Mouse (Mus musculus) embryonic fibroblast, embryonic 13.5 days (primary cell): Measurements from ENCODE around the gene 6430571L13Rik. TPM values are rescaled to one million over a fixed set of nuclear protein-coding genes. Genes with fewer than 3 reads are reported as not detected.

Experiments
- H3K27ac ChIP-seq: 2 replicates; pipeline ENCODE4 v1.5.1; 2012; ENCODE audit warnings: low read length, control low read depth, inconsistent platforms; ENCODE audit not compliant: insufficient read depth
- H3K4me1 ChIP-seq: 2 replicates; pipeline ENCODE4 v1.6.1; 2011; ENCODE audit warnings: low read length; ENCODE audit not compliant: control insufficient read depth, insufficient read depth
- H3K4me3 ChIP-seq: 2 replicates; pipeline ENCODE4 v1.5.1; 2011; ENCODE audit warnings: mild to moderate bottlenecking, control low read depth, low read length; ENCODE audit not compliant: insufficient read depth
- CTCF ChIP-seq: IDR thresholded peaks from 2 replicates; pipeline ENCODE4 v1.5.1; 2011; ENCODE audit warnings: mild to moderate bottlenecking, control low read depth, low read length, moderate library complexity, borderline replicate concordance; ENCODE audit not compliant: insufficient read depth
- POLR2A ChIP-seq: IDR thresholded peaks from 2 replicates; pipeline ENCODE4 v1.6.1; 2011; ENCODE audit warnings: low read depth, mild to moderate bottlenecking, control low read depth, low read length, moderate library complexity
- polyA plus RNA-seq: library from polyadenylated mRNA; stranded (reverse); fragments of >200 nt; gene quantifications from 2 replicates; pipeline ENCODE4 v1.2.4, GENCODE M21; 2011; ENCODE audit warnings: low read depth; ENCODE audit not compliant: missing spikeins, insufficient read length

Gene 6430571L13Rik
- polyA plus RNA-seq: not detected in 2 replicates

- H3K4me1 ChIP-seq: no peaks in the 10 kb centered on the region
- TF ChIP-seq POLR2A (0 out of 2 replicates have a peak, but pooled peaks have one; percentile 31), CTCF (no peak)
- no peak within 1 kb of the TSS for H3K27ac ChIP-seq
- H3K4me3 ChIP-seq: peak within 1 kb of the TSS; percentile 56
Observed at GRCm38 (mm10) chr9:107340267-107340859, at the start of gene 6430571L13Rik. 6430571L13Rik (plus strand) TSS chr9:107340602.

DNA sequence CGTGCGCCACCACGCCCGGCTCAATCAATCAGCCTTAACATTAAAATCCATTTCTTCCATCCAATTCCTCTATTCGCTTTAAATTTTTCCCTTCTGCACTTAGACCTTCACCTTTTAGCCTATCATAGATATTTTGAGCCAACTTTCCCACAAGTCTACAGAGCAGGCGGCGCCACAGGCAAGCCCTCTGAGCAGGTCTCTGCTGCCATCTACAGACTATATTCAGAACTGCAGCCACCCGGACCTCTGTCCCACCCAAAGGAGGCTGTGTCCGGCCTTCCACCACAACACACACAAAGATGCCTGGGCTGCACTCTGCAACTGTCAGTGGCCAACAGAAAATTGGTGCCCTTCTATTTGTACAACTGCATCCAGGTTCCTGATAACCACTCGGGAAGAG lies 49.5 kb upstream of the 6430571L13Rik start:
- no peak for TF ChIP-seq POLR2A
- TF ChIP-seq CTCF: peak; percentile 76
- Histone ChIP-seq H3K27ac (no peak overlapping the region), H3K4me3 (no peak overlapping the region), H3K4me1 (0 out of 2 replicates have a peak, but pooled peaks cover 2% of the 10 kb centered on the region)

DNA sequence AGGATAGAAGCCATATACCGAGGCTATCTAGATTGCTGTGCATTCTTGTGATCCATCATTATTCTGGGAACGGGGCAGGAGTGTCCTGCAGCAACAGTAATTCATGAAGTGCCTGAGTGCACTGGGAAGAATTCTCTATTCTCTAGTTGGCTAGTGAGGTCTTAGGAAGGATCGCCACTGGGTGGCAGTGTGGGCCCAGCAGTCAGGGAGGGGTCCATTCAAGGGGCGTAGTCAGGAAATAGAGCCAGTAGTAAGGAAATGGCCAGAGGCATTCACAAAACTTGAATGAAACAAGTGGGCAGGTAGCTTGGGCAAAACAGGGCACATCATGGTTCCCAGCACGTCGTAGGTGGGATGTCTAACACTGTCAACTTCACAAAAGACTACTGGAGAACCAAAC lies 46.2 kb upstream of the 6430571L13Rik start:
- Histone ChIP-seq H3K4me1 (peaks cover 2% of the 10 kb centered on the region; the same call in 1 of the 2 replicates), H3K27ac (no peak overlapping the region), H3K4me3 (no peak overlapping the region)
- TF ChIP-seq CTCF: peak; percentile 82
- no peak for TF ChIP-seq POLR2A

DNA sequence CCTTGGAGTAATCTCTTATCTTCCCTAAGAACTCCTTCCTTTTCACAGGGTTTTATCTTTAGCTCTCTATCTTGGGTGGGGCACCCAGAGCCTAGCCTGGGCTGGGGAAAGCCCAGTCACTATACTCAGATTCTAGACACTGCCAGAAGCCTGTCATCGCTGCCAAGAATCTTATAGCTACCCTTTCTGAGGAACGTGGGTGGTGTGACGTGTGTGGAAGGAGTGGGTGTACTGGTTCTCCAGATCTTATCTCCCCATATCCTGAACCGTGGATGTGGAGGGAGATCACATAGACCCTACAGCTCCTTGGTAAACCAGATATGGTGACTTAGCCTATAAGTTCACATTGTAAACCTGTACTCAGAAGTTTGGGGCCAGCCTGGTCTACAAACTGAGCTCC lies 44.8 kb upstream of the 6430571L13Rik start:
- no peak for TF ChIP-seq CTCF
- TF ChIP-seq POLR2A: no peak
- peaks cover 2% of the 10 kb centered on the region; the same call in 1 of the 2 replicates for H3K4me1 ChIP-seq
- H3K27ac ChIP-seq: peak overlapping the region; percentile 59
- no peak overlapping the region; the same call in 1 of the 2 replicates for H3K4me3 ChIP-seq

DNA sequence AAGGTAGTCTGAATTCAATTTTAAA lies 44.6 kb upstream of the 6430571L13Rik start, which contains the start of gene Cish:
Gene Cish (plus strand): TSS at position 11 of the 25 bp plus-strand sequence.
- TF ChIP-seq POLR2A (no peak), CTCF (no peak)
- peak within 1 kb of the TSS; percentile 62 for H3K27ac ChIP-seq
- peaks cover 2% of the 10 kb centered on the region; the same call in 1 of the 2 replicates for H3K4me1 ChIP-seq
- H3K4me3 ChIP-seq: peak within 1 kb of the TSS; percentile 65

DNA sequence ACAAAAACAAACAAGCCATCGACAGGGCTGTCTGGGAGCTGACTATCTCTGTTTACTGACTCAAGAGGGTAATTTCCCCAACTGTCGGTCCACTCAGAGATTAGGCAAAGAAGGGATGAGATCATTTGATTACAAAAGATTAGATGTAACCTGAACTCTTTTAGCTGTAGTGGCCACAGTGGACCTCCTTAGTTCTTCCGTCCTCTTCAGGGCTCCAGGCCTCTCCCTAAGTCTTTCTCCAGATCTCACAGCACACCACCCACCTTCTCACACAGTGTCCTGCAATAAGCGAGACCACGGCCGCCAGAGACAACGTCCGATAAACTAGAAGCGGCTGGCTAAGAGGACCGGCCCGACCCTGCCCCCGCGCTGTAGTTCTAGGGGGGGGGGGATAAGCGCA lies 44.4 kb upstream of the 6430571L13Rik start:
- H3K4me3 ChIP-seq: peak overlapping the region; percentile 36
- peaks cover 2% of the 10 kb centered on the region; the same call in 1 of the 2 replicates for H3K4me1 ChIP-seq
- peak overlapping the region; percentile 59 for H3K27ac ChIP-seq
- no peak for TF ChIP-seq POLR2A
- TF ChIP-seq CTCF: no peak

GRCm38 (mm10) chr9:107296501-107296965 lies 43.9 kb upstream of the 6430571L13Rik start:
- Histone ChIP-seq H3K4me1 (peaks cover 2% of the 10 kb centered on the region; the same call in 1 of the 2 replicates), H3K4me3 (peak overlapping the region; percentile 65), H3K27ac (peak overlapping the region; percentile 62)
- TF ChIP-seq CTCF: no peak
- peak; percentile 76; the same call in 1 of the 2 replicates for TF ChIP-seq POLR2A

GRCm38 (mm10) chr9:107297059-107297458 lies 43.3 kb upstream of the 6430571L13Rik start:
- Histone ChIP-seq H3K4me1 (peaks cover 2% of the 10 kb centered on the region; the same call in 1 of the 2 replicates), H3K27ac (peak overlapping the region; percentile 62), H3K4me3 (peak overlapping the region; percentile 65)
- TF ChIP-seq CTCF (no peak), POLR2A (no peak)

- TF ChIP-seq POLR2A: no peak
- TF ChIP-seq CTCF: no peak
- H3K4me1 ChIP-seq: peaks cover 2% of the 10 kb centered on the region; the same call in 1 of the 2 replicates
- no peak overlapping the region for H3K27ac ChIP-seq
- H3K4me3 ChIP-seq: peak overlapping the region; percentile 65
Observed at GRCm38 (mm10) chr9:107297658-107298057, 42.7 kb upstream of the 6430571L13Rik start.

DNA sequence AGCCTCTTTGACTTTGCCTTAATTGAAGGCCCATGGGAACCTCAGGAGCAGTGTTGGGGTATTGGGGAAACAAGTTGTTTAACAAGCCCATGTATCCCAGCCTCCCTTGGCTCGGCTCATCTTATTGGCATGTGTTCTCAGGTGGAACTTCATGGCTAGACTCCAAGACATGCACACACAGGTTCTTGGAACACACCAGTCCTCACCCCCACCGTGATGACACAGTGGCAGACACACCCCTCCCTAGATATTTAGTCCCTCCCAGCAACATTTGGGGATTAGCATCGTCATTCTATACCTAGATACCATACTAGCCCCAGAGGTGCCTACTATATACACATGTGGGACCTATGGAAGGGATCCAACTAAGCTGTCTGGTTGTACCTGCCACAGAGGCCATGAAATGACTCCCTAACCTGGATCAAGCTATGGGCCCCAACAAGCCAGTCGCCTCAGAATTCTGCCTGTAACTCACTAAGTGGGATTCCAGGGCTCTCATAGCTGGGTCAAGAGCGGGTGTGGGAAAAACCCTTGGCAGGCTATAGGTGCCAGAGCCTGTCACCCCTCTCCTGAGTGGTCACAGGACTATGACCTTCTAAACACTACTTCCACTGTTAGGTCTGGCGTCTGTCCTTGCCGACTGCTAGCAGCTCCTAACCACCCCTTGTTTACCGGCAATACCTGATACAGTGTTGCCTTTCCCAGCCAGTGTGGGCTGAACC lies 42.2 kb upstream of the 6430571L13Rik start:
- TF ChIP-seq CTCF (no peak), POLR2A (no peak)
- no peak overlapping the region for H3K27ac ChIP-seq

More for the DNA sequence above, 42.2 kb upstream of the 6430571L13Rik start:
- H3K4me1 ChIP-seq: peaks cover 2% of the 10 kb centered on the region; the same call in 1 of the 2 replicates
- H3K4me3 ChIP-seq: no peak overlapping the region; the same call in 1 of the 2 replicates
